Mouse (Mus musculus): ENCODE data around the gene Olfr1395. TPM values are rescaled to one million over a fixed set of nuclear protein-coding genes. Genes with fewer than 3 reads are reported as not detected.
"Not testable (repeated sequence)": the region's sequence is repeated elsewhere in the genome, so short reads cannot be mapped to it uniquely, and the experiment has no call there.

Gene Olfr1395
- polyA plus RNA-seq, 1 experiment from 2014 or later: not detected

- H3K27ac ChIP-seq (ENCODE audit: low read depth, low read length): no peak overlapping the region
- no peak overlapping the region for H3K4me3 ChIP-seq (ENCODE audit: low read depth, low read length)
- no peaks in the 10 kb centered on the region for H3K27me3 ChIP-seq (ENCODE audit: control insufficient read depth, insufficient read depth, low read length)
- no peak overlapping the region for H3K4me2 ChIP-seq (ENCODE audit: low read depth)
- H3K4me1 ChIP-seq (ENCODE audit: control insufficient read depth, insufficient read depth, low read length): no peaks in the 10 kb centered on the region
- 93% methylated on average over 2 of the region's 2 CpGs for WGBS
- ATAC-seq (ENCODE audit: insufficient read depth, low FRiP score, low TSS enrichment) (no peak), DNase-seq (ENCODE audit: low spot score) (no peak)
- no peaks in the 10 kb centered on the region for H3K36me3 ChIP-seq (ENCODE audit: control insufficient read depth, insufficient read depth, low read length)
- H3K9me3 ChIP-seq (ENCODE audit: control insufficient read depth, low read length): no peaks in the 10 kb centered on the region
- no peak overlapping the region for H3K9ac ChIP-seq (ENCODE audit: low read length)
Measured at GRCm38 (mm10) chr11:49156821-49157814, 15.0 kb downstream of the Olfr1395 start.

GRCm38 (mm10) chr11:49168839-49169611, 27.0 kb downstream of the Olfr1395 start:
- H3K4me3 ChIP-seq (ENCODE audit: low read depth, low read length): peak overlapping the region; percentile 31
- peak overlapping the region; percentile 39; the same call in 1 of the 2 replicates for H3K9ac ChIP-seq (ENCODE audit: low read length)
- no peak overlapping the region for H3K27ac ChIP-seq (ENCODE audit: low read depth, low read length)
- WGBS: 6% methylated on average over 49 of the region's 50 CpGs
- no peaks in the 10 kb centered on the region for H3K4me1 ChIP-seq (ENCODE audit: control insufficient read depth, insufficient read depth, low read length)
- no peaks in the 10 kb centered on the region for H3K36me3 ChIP-seq (ENCODE audit: control insufficient read depth, insufficient read depth, low read length)
- DNase-seq (ENCODE audit: low spot score) (peak; percentile 40), ATAC-seq (ENCODE audit: insufficient read depth, low FRiP score, low TSS enrichment) (peak; percentile 55)
- H3K27me3 ChIP-seq (ENCODE audit: control insufficient read depth, insufficient read depth, low read length): peaks cover 11% of the 10 kb centered on the region; the same call in 1 of the 2 replicates
- peak overlapping the region; percentile 63 for H3K4me2 ChIP-seq (ENCODE audit: low read depth)
- H3K9me3 ChIP-seq (ENCODE audit: control insufficient read depth, low read length): no peaks in the 10 kb centered on the region

DNA sequence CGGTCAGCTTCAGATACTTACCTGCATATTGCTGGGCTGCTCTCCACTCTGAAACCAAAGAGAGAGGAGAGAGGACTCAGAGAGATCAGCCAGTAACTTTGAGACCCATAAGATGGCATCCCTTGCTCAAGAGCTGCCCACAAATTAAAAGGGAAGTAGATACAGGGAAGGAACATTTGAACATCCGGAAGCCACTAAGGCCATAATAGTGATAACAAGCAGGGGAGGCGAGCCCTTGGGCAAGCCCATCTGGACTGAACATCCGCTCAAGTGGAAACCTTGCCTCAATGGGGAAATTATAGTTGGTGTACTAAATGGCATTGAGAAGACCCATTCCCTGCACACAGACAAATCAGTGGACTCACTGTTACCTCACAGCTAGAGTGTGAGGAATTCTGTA, 28.5 kb downstream of the Olfr1395 start:
- no peak overlapping the region for H3K27ac ChIP-seq (ENCODE audit: low read depth, low read length)
- ATAC-seq (ENCODE audit: insufficient read depth, low FRiP score, low TSS enrichment): no peak
- H3K27me3 ChIP-seq (ENCODE audit: control insufficient read depth, insufficient read depth, low read length): peaks cover 11% of the 10 kb centered on the region; the same call in 1 of the 2 replicates
- H3K9me3 ChIP-seq (ENCODE audit: control insufficient read depth, low read length): no peaks in the 10 kb centered on the region
- H3K9ac ChIP-seq (ENCODE audit: low read length): no peak overlapping the region
- DNase-seq (ENCODE audit: low spot score): no peak
- H3K36me3 ChIP-seq (ENCODE audit: control insufficient read depth, insufficient read depth, low read length): no peaks in the 10 kb centered on the region
- WGBS: 91% methylated on average over 4 of the region's 4 CpGs
- H3K4me1 ChIP-seq (ENCODE audit: control insufficient read depth, insufficient read depth, low read length): no peaks in the 10 kb centered on the region
- no peak overlapping the region for H3K4me3 ChIP-seq (ENCODE audit: low read depth, low read length)
- no peak overlapping the region for H3K4me2 ChIP-seq (ENCODE audit: low read depth)

GRCm38 (mm10) chr11:49175345-49175744, 33.3 kb downstream of the Olfr1395 start:
- H3K27me3 ChIP-seq (ENCODE audit: control insufficient read depth, insufficient read depth, low read length): no peaks in the 10 kb centered on the region
- H3K9ac ChIP-seq (ENCODE audit: low read length): no peak overlapping the region
- no peaks in the 10 kb centered on the region for H3K4me1 ChIP-seq (ENCODE audit: control insufficient read depth, insufficient read depth, low read length)
- ATAC-seq (ENCODE audit: insufficient read depth, low FRiP score, low TSS enrichment) (no peak), DNase-seq (ENCODE audit: low spot score) (no peak)
- H3K4me2 ChIP-seq (ENCODE audit: low read depth): no peak overlapping the region
- no peak overlapping the region for H3K4me3 ChIP-seq (ENCODE audit: low read depth, low read length)
- H3K27ac ChIP-seq (ENCODE audit: low read depth, low read length): no peak overlapping the region
- WGBS: 88% methylated on average over 8 of the region's 8 CpGs
- no peaks in the 10 kb centered on the region for H3K36me3 ChIP-seq (ENCODE audit: control insufficient read depth, insufficient read depth, low read length)
- no peaks in the 10 kb centered on the region for H3K9me3 ChIP-seq (ENCODE audit: control insufficient read depth, low read length)

DNA sequence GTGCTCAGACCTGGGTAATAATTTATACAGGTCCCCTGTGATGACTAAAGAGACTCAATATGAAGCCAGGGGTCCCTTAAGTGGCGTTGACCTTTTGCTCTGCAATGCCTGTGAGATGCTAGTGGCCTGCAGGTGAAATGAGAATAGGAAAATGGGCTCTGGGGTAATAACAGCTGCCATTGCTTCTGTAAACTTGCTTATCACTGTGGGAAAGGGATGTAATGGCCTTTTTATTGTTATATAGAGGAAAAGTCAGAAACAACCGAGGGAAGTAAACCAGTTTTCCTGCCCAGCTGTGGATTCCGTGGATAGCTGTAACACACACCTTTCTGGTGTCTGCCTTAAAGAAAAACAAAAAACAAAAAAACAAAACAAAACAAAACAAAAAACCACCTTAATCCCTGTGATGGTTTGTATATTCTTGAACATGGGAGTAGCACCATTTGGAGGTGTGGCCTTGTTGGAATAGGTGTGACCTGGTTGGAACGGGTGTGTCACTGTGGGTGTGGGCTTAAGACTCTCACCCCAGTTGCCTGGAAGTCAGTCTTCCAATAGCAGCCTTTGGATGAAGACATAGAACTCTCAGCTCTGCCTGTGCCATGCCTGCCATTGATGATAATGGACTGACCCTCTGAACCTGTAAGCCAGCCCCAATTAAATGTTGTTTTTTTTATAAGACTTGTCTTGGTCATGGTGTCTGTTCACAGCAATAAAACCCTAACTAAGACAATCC, 34.1 kb downstream of the Olfr1395 start:
- not testable (repeated sequence) for H3K9me3 ChIP-seq (ENCODE audit: control insufficient read depth, low read length); H3K4me2 ChIP-seq (ENCODE audit: low read depth); DNase-seq (ENCODE audit: low spot score); H3K27ac ChIP-seq (ENCODE audit: low read depth, low read length); ATAC-seq (ENCODE audit: insufficient read depth, low FRiP score, low TSS enrichment); H3K36me3 ChIP-seq (ENCODE audit: control insufficient read depth, insufficient read depth, low read length); H3K4me1 ChIP-seq (ENCODE audit: control insufficient read depth, insufficient read depth, low read length); H3K4me3 ChIP-seq (ENCODE audit: low read depth, low read length); H3K27me3 ChIP-seq (ENCODE audit: control insufficient read depth, insufficient read depth, low read length); H3K9ac ChIP-seq (ENCODE audit: low read length)
- WGBS: 68% methylated on average over 4 of the region's 4 CpGs

GRCm38 (mm10) chr11:49183172-49183571, 41.1 kb downstream of the Olfr1395 start:
- Histone ChIP-seq H3K4me1 (ENCODE audit: control insufficient read depth, insufficient read depth, low read length) (no peaks in the 10 kb centered on the region), H3K4me2 (ENCODE audit: low read depth) (no peak overlapping the region), H3K9ac (ENCODE audit: low read length) (no peak overlapping the region), H3K4me3 (ENCODE audit: low read depth, low read length) (no peak overlapping the region), H3K27me3 (ENCODE audit: control insufficient read depth, insufficient read depth, low read length) (no peaks in the 10 kb centered on the region), H3K36me3 (ENCODE audit: control insufficient read depth, insufficient read depth, low read length) (no peaks in the 10 kb centered on the region), H3K9me3 (ENCODE audit: control insufficient read depth, low read length) (no peaks in the 10 kb centered on the region), H3K27ac (ENCODE audit: low read depth, low read length) (no peak overlapping the region)
- WGBS: 80% methylated on average over 1 of the region's 1 CpGs
- no peak for ATAC-seq (ENCODE audit: insufficient read depth, low FRiP score, low TSS enrichment)
- no peak for DNase-seq (ENCODE audit: low spot score)

DNA sequence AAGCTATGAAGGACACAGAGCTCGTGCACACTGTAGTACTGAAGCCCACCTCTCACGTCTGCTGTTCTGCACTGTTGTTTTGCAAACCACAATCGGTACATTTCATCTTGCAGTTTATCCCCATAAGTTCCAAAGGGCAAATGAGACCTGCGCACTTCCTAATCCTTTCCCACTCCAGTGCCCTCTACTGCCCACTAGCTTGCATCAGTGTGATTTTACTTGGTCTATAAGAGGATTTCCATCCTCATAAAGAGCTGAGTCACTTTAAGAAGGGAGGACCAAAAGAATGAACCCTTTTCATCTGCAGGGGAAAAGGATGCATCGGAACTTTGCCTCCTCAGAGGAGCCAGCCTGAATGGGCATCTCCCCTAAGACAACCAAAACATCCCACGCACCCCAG, 44.4 kb downstream of the Olfr1395 start:
- Histone ChIP-seq H3K4me2 (ENCODE audit: low read depth) (no peak overlapping the region), H3K27me3 (ENCODE audit: control insufficient read depth, insufficient read depth, low read length) (no peaks in the 10 kb centered on the region), H3K36me3 (ENCODE audit: control insufficient read depth, insufficient read depth, low read length) (no peaks in the 10 kb centered on the region), H3K9me3 (ENCODE audit: control insufficient read depth, low read length) (no peaks in the 10 kb centered on the region), H3K9ac (ENCODE audit: low read length) (no peak overlapping the region), H3K4me1 (ENCODE audit: control insufficient read depth, insufficient read depth, low read length) (no peaks in the 10 kb centered on the region), H3K4me3 (ENCODE audit: low read depth, low read length) (no peak overlapping the region), H3K27ac (ENCODE audit: low read depth, low read length) (no peak overlapping the region)
- DNase-seq (ENCODE audit: low spot score): no peak
- no peak for ATAC-seq (ENCODE audit: insufficient read depth, low FRiP score, low TSS enrichment)
- 86% methylated on average over 6 of the region's 6 CpGs for WGBS

DNA sequence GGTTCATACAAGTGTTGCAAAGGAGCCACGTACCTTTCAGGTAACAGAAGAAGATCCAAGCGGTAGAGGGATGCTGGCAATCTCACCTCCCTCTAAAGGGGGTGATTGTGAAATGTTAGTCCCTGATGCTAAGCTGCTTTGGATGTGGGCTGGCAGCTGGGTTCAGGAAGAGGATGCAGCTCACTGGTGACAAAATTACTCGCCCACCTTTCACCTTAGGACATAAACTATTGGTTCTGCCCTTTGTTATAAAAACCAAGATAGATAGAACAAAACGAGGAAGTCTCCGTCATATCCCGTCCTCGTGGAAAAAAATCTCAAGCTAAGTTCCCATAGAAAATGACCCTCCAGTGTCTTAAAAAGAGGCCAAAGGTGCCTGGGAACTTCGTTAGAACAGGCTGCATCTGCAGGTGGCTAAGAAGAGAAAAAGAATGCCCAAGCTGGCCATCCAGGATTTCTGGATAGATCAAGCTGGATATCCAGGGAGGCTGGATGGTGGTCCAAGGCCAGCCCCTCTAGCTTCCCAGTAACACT, 44.9 kb downstream of the Olfr1395 start, which contains the start of gene Btnl9:
Btnl9 (minus strand) TSS at position 205 of the 534 bp plus-strand sequence.
- WGBS: 86% methylated on average over 8 of the region's 8 CpGs
- no peak for ATAC-seq (ENCODE audit: insufficient read depth, low FRiP score, low TSS enrichment)
- Histone ChIP-seq H3K4me1 (ENCODE audit: control insufficient read depth, insufficient read depth, low read length) (no peaks in the 10 kb centered on the region), H3K9ac (ENCODE audit: low read length) (no peak within 1 kb of the TSS), H3K9me3 (ENCODE audit: control insufficient read depth, low read length) (no peaks in the 10 kb centered on the region), H3K36me3 (ENCODE audit: control insufficient read depth, insufficient read depth, low read length) (no peaks in the 10 kb centered on the region), H3K4me3 (ENCODE audit: low read depth, low read length) (no peak within 1 kb of the TSS), H3K4me2 (ENCODE audit: low read depth) (no peak within 1 kb of the TSS), H3K27ac (ENCODE audit: low read depth, low read length) (no peak within 1 kb of the TSS), H3K27me3 (ENCODE audit: control insufficient read depth, insufficient read depth, low read length) (no peaks in the 10 kb centered on the region)
- no peak for DNase-seq (ENCODE audit: low spot score)
